Mouse (Mus musculus): ENCODE measurements at regions not wholly inside any gene's neighbourhood (a gene's known extent, or its start where the extent isn't known, plus 50 kb on each side); places are given as distances from the start of the nearest gene placed in this dataset.

DNA sequence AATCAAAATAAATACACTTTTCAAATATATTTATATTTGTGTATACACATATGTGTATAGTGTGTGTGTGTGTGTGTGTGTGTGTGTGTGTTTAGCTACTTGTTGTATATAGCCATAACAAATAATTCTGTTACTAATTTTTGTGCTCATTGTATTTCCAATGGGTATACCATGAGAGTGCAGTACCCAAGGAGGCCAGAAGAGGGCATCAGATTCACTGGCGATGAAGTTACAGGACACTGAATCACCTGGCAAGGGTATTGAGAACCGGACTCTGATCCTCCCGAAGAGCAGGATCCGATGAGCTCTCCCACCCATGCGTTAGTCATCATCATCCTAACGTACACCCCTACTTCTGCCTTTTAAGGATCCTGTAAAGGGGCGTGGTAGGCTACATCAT, 249.3 kb upstream of the Rpl38 start:
- Histone ChIP-seq H3K36me3 (no peaks in the 10 kb centered on the region), H3K27me3 (no peaks in the 10 kb centered on the region), H3K4me1 (no peaks in the 10 kb centered on the region), H3K4me3 (no peak overlapping the region), H3K9me3 (0 out of 2 replicates have a peak, but pooled peaks cover 4% of the 10 kb centered on the region), H3K9ac (no peak overlapping the region), H3K4me2 (no peak overlapping the region), H3K27ac (no peak overlapping the region)
- 79% methylated on average over 7 of the region's 7 CpGs for WGBS
- ATAC-seq (ENCODE audit: insufficient number of reproducible peaks, insufficient read depth, low FRiP score, low TSS enrichment, low read depth): no peak

DNA sequence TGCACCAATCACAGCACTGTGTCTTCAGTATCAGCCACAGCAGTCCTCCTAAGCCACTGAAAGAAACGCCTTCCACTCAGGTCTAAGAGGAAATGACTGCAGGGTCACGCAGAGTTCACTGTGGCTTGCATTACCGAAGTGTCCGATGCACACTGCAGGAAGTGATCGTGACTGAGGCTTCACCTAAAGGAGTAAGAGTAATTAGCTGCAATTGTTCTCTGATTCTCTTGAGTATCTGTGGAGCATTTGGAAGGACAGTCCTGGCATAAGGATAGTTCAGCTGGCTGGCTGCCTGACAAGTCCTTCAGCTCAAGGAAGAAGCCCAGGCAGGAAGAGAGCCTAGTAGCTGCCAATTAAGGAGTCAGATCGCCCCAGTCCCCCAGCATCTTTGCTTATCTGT, 252.2 kb upstream of the Rpl38 start:
- no peak for ATAC-seq (ENCODE audit: insufficient number of reproducible peaks, insufficient read depth, low FRiP score, low TSS enrichment, low read depth)
- Histone ChIP-seq H3K4me3 (no peak overlapping the region), H3K9ac (no peak overlapping the region), H3K9me3 (0 out of 2 replicates have a peak, but pooled peaks cover 4% of the 10 kb centered on the region), H3K4me2 (no peak overlapping the region), H3K27me3 (no peaks in the 10 kb centered on the region), H3K4me1 (no peaks in the 10 kb centered on the region), H3K27ac (no peak overlapping the region), H3K36me3 (no peaks in the 10 kb centered on the region)
- WGBS: 59% methylated on average over 6 of the region's 6 CpGs

DNA sequence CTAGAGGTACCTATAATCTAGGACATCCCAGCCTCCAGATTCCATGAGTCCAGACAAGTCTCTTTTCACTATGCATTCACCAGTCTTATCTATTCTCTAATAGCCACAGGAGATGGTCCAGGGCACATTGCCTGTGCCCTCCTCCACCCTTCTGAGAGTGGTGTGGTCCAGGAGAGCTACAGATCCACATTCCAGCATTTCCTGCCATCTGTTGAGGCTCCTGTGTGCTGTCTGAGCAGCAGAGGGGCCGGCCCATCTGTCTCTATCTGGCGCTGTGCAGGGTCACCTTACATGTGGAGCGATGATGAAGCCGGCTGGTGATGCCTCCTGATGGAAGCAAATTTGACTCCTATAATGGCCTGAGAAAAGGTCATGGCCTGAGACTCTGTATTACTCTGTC, 263.9 kb upstream of the Rpl38 start:
- H3K9me3 ChIP-seq: no peaks in the 10 kb centered on the region; the same call in 1 of the 2 replicates
- peaks cover 19% of the 10 kb centered on the region; the same call in 1 of the 2 replicates for H3K4me1 ChIP-seq
- no peak overlapping the region for H3K4me2 ChIP-seq
- H3K9ac ChIP-seq: no peak overlapping the region
- H3K36me3 ChIP-seq: no peaks in the 10 kb centered on the region
- no peak overlapping the region for H3K4me3 ChIP-seq
- WGBS: 33% methylated on average over 4 of the region's 4 CpGs
- ATAC-seq (ENCODE audit: insufficient number of reproducible peaks, insufficient read depth, low FRiP score, low TSS enrichment, low read depth): no peak
- no peaks in the 10 kb centered on the region for H3K27me3 ChIP-seq
- H3K27ac ChIP-seq: no peak overlapping the region

DNA sequence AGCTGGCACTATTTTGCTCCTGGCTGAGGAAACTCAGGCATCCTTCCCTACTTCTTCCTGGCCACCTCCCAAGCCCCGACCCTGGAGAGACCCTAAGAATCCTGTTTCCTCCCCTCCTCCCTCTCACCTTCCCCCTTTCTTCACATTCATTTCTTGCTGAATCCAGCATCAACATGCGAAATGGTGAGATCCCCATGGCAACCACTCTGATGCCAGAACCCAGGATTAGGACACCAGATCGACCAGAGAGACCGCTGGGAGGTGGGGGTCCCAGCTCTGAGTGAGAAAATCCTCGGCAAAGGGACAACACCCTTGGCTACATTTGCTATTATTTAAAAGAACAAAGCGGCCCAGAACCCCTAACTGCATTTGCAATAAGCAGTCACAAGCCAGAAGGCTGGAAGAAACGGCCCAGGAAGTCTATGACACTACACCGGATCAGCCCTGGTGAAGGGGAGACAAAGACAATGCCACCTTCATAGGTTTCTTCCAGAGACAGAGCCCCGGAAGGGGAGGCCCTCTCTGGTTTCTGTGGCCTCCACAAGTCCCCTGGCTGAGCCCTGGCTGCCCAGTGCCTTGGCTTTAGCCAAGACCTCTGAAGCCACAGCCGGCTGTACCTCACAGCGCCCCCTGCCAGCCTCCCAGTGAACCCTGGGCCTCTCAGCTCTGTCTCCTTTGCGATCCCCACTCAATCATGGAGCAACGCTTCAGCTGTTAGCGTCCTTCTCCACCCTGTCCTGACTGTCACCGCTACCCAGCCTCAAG, 265.6 kb upstream of the Rpl38 start:
- H3K27me3 ChIP-seq: no peaks in the 10 kb centered on the region
- H3K4me2 ChIP-seq: no peak overlapping the region
- H3K9ac ChIP-seq: no peak overlapping the region
- H3K9me3 ChIP-seq: no peaks in the 10 kb centered on the region
- H3K27ac ChIP-seq: no peak overlapping the region
- peaks cover 19% of the 10 kb centered on the region; the same call in 1 of the 2 replicates for H3K4me1 ChIP-seq
- ATAC-seq (ENCODE audit: insufficient number of reproducible peaks, insufficient read depth, low FRiP score, low TSS enrichment, low read depth): no peak
- no peaks in the 10 kb centered on the region for H3K36me3 ChIP-seq
- no peak overlapping the region for H3K4me3 ChIP-seq
- WGBS: 40% methylated on average over 15 of the region's 15 CpGs

DNA sequence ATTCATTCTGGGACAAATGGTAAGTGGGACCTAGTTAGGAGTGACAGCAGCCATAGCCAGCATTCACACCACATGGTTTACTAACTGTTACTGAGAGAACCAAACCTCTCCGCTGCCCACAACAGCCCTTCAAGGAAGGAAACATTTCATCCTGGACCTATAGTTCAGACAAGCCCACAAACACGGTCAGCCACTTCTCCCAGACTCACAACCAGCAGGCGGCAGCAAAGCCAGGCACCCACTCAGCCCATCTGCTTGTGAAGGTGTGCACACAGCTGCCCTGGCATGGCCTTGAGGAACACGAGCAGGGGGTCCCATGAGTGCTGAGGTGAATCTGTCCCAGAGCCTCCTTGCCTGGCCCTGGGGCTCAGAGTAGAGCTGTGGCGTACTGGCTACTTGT, 267.6 kb upstream of the Rpl38 start:
- 69% methylated on average over 5 of the region's 5 CpGs for WGBS
- Histone ChIP-seq H3K36me3 (no peaks in the 10 kb centered on the region), H3K4me2 (no peak overlapping the region), H3K27me3 (no peaks in the 10 kb centered on the region), H3K4me1 (peaks cover 19% of the 10 kb centered on the region; the same call in 1 of the 2 replicates), H3K9me3 (no peaks in the 10 kb centered on the region), H3K9ac (no peak overlapping the region), H3K27ac (no peak overlapping the region), H3K4me3 (no peak overlapping the region)
- no peak for ATAC-seq (ENCODE audit: insufficient number of reproducible peaks, insufficient read depth, low FRiP score, low TSS enrichment, low read depth)

DNA sequence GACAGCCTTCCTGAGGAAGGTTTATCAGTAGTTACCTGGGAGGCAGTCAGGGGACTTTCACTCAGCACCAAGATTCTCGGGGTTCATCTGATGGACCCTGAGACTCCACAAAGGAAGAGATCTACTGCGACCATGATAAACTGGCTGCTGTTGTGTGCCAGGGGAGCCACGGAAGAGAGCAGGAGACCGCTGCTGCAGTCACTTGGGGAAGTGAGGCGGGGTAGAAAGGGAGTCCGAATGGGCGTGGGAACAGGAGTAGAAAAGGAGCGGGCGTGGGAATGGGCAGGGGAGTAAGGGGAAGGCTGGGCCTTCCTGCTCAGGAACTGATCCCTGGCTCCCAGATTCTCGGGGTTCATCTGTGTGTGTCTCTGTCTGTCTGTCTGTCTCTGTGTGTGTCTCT, 276.2 kb upstream of the Rpl38 start:
- H3K27me3 ChIP-seq: no peaks in the 10 kb centered on the region
- no peaks in the 10 kb centered on the region for H3K36me3 ChIP-seq
- ATAC-seq (ENCODE audit: insufficient number of reproducible peaks, insufficient read depth, low FRiP score, low TSS enrichment, low read depth): no peak
- 74% methylated on average over 10 of the region's 10 CpGs for WGBS
- H3K9ac ChIP-seq: no peak overlapping the region
- H3K4me1 ChIP-seq: no peaks in the 10 kb centered on the region
- H3K4me3 ChIP-seq: no peak overlapping the region
- H3K9me3 ChIP-seq: no peaks in the 10 kb centered on the region
- no peak overlapping the region for H3K27ac ChIP-seq
- H3K4me2 ChIP-seq: no peak overlapping the region

DNA sequence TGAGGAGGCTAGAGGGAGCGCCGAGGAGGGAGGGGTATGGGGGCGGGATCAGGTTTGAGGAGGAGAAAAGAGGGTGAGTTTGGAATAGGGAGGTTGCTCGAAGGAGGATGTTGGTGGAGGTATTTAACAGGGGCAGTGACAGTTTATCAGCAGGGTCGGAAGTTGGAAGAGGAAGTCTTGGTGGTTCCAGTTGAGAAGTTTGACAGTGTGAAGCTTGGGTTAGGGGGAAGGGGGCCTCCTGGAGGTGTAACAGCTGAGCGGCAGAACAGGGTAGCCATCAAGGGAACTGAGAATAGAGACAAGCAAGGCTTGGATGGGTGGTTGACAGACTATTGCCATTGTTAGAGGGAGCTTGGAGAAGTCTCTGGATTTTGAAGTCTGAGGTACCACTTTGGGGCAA, 276.8 kb upstream of the Rpl38 start:
- Histone ChIP-seq H3K27ac (no peak overlapping the region), H3K27me3 (no peaks in the 10 kb centered on the region), H3K36me3 (no peaks in the 10 kb centered on the region), H3K4me3 (no peak overlapping the region), H3K9me3 (no peaks in the 10 kb centered on the region), H3K4me1 (no peaks in the 10 kb centered on the region), H3K9ac (no peak overlapping the region), H3K4me2 (no peak overlapping the region)
- 75% methylated on average over 6 of the region's 6 CpGs for WGBS
- ATAC-seq (ENCODE audit: insufficient number of reproducible peaks, insufficient read depth, low FRiP score, low TSS enrichment, low read depth): no peak

DNA sequence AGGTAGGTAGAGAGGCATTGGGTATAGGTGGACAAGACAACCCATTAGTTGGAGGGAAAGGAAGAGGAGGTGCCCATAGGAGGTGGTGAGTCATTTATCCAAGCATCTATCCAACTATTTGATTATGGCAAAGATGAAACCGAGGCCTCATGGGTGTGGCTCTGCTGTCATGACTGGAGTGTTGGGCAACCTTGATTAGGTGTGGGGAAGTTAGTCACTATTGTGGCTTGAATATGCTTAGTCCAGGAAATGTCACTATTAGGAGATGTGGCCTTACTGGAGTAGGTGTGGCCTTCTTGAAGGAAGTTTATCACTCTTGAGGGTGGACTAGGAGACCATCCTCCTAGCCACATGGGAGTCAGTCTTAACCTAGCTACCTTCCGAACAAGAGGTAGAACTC, 281.2 kb upstream of the Rpl38 start:
- no peak overlapping the region for H3K9ac ChIP-seq
- H3K36me3 ChIP-seq: no peaks in the 10 kb centered on the region
- no peaks in the 10 kb centered on the region for H3K9me3 ChIP-seq
- H3K4me3 ChIP-seq: no peak overlapping the region
- H3K27me3 ChIP-seq: peaks cover 5% of the 10 kb centered on the region; the same call in 1 of the 2 replicates
- no peak overlapping the region for H3K4me2 ChIP-seq
- H3K27ac ChIP-seq: no peak overlapping the region
- 91% methylated on average over 2 of the region's 2 CpGs for WGBS
- no peaks in the 10 kb centered on the region for H3K4me1 ChIP-seq
- ATAC-seq (ENCODE audit: insufficient number of reproducible peaks, insufficient read depth, low FRiP score, low TSS enrichment, low read depth): no peak

DNA sequence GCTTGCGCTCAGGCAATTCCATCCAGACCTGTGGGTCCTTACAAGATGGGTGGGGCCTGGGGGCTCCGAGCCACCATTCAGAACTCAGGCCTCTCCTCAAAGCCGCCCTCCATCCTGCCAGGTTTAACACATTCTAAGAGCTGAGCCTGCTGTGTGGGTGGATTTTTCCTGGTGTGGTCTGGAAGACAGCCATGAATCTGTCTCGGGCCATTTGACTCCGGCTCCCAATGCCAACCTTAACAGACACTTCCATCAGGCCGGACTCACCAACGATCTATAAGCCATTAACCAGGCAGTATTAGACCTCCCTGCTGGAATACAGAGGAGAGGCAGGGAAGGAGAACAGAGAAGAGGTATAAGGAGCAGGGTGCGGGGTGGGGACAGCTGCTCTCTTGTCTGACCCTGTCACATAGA, 288.9 kb upstream of the Rpl38 start:
- H3K9ac ChIP-seq: no peak overlapping the region

DNA sequence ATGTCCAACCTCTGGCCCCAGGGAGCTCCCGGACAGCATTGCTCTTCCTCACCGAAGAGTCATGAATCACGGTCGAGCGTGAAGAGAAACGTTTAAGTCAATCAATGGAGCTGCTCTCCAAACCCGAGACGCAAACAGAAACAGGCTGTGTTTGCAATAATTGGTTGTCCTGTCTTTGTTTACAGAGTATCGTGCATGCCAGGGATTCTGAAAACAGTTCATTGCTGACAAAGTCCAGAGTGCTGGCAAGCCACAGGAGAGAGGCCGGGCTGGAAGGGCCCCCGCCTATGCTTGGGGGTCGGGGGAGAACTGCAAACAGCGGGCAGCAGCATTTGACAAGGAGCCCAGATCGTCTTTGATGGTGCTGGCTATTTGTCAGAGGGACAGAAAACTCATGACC, 292.4 kb upstream of the Rpl38 start:
- H3K9me3 ChIP-seq: no peaks in the 10 kb centered on the region
- H3K9ac ChIP-seq: 0 out of 2 replicates have a peak overlapping the region, but pooled peaks have one; percentile 16
- H3K27me3 ChIP-seq: no peaks in the 10 kb centered on the region
- H3K4me3 ChIP-seq: no peak overlapping the region
- H3K4me1 ChIP-seq: peaks cover 13% of the 10 kb centered on the region
- no peak overlapping the region; the same call in 1 of the 2 replicates for H3K27ac ChIP-seq
- no peaks in the 10 kb centered on the region for H3K36me3 ChIP-seq
- ATAC-seq (ENCODE audit: insufficient number of reproducible peaks, insufficient read depth, low FRiP score, low TSS enrichment, low read depth): no peak
- 49% methylated on average over 14 of the region's 14 CpGs for WGBS
- no peak overlapping the region for H3K4me2 ChIP-seq

More for the DNA sequence above, 288.9 kb upstream of the Rpl38 start:
- no peak for ATAC-seq (ENCODE audit: insufficient number of reproducible peaks, insufficient read depth, low FRiP score, low TSS enrichment, low read depth)
- peaks cover 13% of the 10 kb centered on the region for H3K4me1 ChIP-seq
- H3K27me3 ChIP-seq: peaks cover 5% of the 10 kb centered on the region; the same call in 1 of the 2 replicates
- no peak overlapping the region for H3K4me2 ChIP-seq
- H3K9me3 ChIP-seq: no peaks in the 10 kb centered on the region
- no peaks in the 10 kb centered on the region for H3K36me3 ChIP-seq
- no peak overlapping the region for H3K4me3 ChIP-seq
- no peak overlapping the region for H3K27ac ChIP-seq
- WGBS: 49% methylated on average over 8 of the region's 8 CpGs

DNA sequence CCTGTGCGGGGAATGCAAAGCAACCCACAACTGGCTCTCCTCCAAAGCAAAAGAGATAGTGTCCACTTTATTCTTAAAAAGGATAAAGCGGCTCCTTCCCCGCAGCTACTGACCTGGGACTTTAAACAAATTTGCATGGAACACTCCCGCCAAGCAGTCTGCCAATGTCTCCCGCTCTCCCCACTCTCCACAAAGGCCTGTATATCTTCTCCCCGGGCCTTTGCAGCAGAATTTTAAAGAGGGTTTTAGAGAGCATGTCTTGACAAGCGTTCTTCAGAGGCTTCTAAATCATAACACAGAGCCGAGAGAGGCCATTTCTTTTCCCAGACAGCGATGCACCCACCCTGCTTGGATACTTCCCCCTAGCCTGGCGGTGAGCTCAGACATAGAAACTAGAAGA, 297.6 kb upstream of the Rpl38 start:
- Histone ChIP-seq H3K4me1 (peaks cover 9% of the 10 kb centered on the region; the same call in 1 of the 2 replicates), H3K36me3 (no peaks in the 10 kb centered on the region), H3K27me3 (no peaks in the 10 kb centered on the region), H3K4me2 (no peak overlapping the region), H3K9ac (no peak overlapping the region), H3K4me3 (no peak overlapping the region), H3K27ac (no peak overlapping the region), H3K9me3 (no peaks in the 10 kb centered on the region)
- ATAC-seq (ENCODE audit: insufficient number of reproducible peaks, insufficient read depth, low FRiP score, low TSS enrichment, low read depth): no peak
- whole genome bisulfite sequencing: 48% methylated on average over 10 of the region's 10 CpGs

DNA sequence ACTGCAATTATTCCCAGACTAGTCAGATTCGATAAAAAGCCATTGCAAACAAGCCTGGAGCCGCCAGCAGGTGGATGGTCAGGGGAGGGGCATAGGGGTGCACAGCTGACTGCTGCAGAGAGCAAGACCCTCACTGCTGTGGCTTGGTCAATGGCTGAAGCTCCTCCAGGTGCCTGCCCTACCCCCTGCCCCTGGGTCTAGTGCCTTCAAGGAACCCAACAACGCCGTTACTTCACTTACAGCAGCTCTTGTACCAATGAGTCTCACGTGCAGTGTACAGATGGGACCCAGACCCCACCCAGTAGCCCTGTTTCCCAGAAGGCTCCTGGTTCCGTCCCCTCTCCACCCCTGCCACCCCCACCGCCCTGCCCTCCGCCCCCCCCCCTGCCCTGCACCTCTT, 300.5 kb upstream of the Rpl38 start:
- no peak for ATAC-seq (ENCODE audit: insufficient number of reproducible peaks, insufficient read depth, low FRiP score, low TSS enrichment, low read depth)
- 83% methylated on average over 8 of the region's 8 CpGs for WGBS
- no peak overlapping the region for H3K4me3 ChIP-seq
- no peaks in the 10 kb centered on the region for H3K36me3 ChIP-seq
- no peak overlapping the region for H3K27ac ChIP-seq
- no peak overlapping the region for H3K9ac ChIP-seq
- H3K4me2 ChIP-seq: no peak overlapping the region
- no peaks in the 10 kb centered on the region for H3K27me3 ChIP-seq
- peaks cover 8% of the 10 kb centered on the region; the same call in 1 of the 2 replicates for H3K4me1 ChIP-seq
- H3K9me3 ChIP-seq: no peaks in the 10 kb centered on the region

Measured in embryonic facial prominence, embryonic 13.5 days (tissue).